Mouse (Mus musculus): Measurements from ENCODE around the gene Vav2.
A peak's percentile ranks its signal among the peaks of the same experiment; 100 is the strongest.

The Vav2 gene

DNA sequence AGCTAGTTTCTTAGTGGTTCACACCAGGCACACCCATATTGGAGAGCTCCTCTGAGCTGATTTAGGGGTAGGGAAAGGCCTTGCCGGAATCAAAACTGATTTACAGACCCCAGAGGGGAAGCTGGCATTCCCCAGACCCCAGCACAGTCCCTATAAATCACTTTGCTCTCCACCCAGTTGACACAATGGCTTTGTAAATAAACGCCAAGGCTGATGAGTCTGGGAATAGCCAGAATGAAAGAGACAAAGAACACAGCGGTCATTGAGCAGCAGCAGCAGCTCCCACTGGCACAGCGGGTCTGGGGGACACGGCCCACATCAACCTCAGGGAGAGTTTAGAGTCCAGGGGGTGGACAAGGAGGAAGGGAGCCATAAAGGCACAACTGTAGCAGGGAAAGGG lies 65.0 kb downstream of the Vav2 start:
- no peak for DNase-seq

DNA sequence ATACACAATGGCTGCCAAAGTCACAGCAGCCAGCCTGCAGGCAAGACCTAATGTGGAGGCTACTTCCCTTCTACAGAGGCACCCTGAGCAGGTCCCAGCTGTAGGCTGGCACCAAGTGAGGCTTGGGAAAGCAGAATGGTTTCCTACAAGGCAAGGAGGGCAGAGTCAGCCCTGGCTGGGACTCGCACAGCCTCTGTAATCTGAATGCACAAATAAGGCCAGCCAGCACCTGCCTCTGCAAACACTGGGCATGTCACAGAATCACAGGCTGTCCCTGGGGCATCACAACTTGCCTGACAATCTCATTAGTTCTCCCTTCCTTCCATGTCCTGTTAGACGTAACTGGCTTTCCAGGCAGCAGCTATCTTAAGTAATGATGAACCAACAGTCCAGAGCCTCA lies 68.4 kb downstream of the Vav2 start:
- no peak for DNase-seq

DNA sequence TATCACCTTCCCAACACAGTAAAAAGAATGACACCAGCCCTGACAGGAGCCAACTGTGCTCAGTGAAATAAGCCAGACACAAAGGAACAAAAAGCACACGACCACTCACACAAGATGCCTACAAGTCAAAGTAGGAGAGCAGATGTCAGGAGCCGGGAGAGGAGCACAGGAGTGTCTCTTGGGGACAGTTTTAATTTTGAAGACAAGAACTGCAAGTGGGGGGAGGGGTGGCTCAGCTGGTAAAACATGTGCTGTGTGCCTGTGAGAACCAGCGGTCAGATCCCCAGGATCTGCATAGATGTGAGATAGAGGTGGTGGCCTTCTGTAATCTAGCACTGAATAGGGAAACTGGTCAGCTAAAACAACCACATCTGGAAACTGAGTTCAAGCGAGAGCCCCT lies 71.1 kb downstream of the Vav2 start:
- no peak for DNase-seq

DNA sequence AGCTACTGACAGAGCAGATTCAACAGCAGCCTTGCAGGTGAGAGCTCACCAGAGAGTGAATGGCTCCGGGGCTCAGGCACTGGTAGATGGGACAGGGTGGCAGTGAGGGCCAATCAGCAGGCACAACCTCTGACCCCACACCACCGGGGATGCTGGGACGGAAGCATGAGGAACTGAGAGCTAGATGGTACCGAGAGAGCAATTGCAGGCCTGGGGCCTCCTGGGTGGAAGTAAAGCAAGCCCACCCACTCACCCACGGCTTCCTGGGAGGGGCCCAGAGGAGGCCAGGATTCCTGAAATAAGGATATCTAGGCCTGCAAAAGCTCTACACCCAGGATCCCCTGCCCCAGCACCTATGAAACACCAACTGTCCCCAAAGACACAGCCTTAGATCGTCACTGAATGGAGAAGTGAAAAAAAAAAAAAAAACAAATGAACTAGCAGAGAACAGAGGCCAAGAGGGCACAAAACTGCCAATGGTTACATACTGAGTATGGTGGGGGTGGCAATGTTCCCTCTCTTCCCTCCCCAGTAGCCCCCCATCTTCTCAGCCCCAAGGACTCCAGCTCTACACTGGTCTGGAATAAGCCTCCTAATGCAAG lies 72.1 kb downstream of the Vav2 start:
- DNase-seq, result no peak

DNA sequence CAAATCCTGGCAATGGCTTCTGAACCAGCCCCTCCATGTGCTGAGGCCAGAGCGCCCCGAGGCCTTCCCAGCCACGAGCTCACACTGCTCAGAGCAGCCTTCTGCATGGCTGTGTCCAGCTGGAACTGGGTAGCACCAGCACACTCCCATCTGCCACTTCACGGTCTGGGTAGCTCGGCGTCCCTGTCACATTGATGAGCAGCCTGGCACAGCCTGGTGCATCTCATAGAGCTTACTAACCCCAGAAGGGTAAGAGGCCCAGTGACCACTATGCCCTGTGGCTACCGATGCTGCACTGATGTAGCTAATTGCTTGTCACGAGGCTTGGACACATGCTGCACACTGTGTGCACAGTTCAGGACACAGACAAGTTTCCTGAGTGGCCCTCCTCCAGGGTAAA lies 74.1 kb downstream of the Vav2 start:
- no peak for DNase-seq

DNA sequence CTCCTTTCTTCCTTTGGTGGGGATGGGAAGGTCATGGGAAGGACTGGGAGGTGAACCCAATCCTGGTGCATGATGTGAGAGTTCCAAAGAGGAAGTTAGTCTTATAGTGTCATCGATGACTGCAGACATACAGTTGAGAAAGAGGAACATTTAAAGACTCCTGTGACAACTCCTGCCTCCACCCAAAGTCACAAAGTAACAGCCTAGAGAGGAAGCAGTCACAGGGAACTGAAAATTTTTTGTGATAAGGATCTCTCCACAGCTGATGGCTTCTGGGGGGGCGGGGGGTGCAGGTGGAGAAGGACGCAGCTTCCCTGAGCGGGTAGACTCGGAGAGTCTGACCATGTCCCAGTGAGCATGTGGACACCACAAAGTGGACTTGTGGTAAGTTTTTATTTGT lies 76.5 kb downstream of the Vav2 start:
- no peak for DNase-seq

DNA sequence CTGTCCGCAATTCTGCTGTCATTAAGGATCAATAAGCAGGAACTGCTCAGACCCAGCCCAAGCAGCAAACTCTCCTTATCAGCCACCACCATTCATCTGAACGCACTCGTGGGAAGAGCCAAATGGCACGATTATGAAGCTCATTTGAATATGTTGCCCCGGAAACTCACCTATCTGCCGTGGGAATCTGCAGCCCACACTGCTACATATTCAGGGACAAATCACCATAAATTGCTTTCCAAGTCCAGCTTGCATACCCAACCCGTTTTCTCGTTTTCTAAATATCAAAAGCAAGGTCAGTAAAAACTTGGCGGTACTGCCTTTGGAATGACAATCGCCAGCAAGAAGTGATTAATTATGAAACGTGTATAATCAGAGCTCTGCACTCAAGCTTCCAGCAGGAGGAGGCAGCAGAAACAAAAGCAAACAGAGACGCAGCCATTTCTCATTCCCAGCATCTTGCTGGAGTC lies 82.8 kb downstream of the Vav2 start:
- no peak for DNase-seq

DNA sequence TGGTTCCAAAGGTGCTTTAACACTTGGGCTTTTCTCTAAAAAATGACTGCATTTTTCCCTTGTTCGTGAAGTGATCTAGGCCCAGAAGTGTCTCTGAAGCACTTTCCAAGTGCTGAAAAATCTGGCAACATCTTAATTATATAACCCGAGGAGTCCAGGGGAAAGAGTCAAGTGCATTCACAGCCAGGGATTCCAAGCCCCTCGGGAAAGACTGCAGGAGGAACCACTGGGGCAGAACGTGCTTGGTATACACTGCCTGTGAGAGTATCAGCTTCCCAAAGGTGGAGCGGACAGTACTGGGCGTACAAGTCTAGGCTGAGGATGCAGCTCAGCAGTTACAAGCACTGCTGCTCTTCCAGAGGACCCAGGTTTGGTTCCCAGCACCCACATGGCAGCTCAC lies 86.2 kb downstream of the Vav2 start:
- no peak for DNase-seq

DNA sequence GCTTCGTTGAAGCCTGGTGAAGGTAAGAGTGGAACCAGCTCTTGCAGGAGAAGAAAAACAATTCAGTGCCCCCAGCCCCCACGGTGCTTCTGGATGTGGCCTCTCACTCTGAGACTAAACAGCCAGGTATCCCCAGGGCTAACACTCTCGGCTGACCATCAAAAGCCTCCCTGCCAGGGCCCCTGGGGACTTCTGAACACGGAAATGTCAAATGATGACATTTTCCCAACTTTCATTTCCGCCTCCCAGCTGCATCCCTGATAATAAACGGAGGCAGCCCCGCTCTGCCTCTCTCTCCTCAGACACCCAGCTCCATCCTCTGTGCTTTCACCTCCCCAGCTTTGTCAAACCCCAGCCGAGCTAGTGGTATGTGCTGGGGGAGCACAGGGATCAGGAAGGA lies 87.8 kb downstream of the Vav2 start:
- no peak for DNase-seq

DNA sequence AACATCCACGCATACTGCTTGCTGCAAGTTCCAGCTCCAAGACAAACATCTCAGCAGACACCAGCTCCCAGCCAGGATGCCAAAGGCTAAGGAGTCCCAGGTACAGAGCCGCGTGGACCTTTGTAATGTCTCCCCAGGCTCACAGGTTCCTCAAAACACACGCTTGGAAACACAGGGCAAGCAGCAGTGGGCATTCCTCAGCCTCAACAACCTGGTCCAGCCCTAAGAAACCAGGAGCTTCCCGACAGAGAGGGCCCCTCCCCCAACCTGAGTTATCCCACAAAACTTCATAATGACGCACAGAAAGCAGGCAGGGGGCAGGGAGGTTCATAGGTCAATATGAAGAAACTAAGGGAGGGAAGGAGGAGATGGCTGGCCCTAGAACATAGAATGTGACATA lies 89.6 kb downstream of the Vav2 start:
- no peak for DNase-seq

DNA sequence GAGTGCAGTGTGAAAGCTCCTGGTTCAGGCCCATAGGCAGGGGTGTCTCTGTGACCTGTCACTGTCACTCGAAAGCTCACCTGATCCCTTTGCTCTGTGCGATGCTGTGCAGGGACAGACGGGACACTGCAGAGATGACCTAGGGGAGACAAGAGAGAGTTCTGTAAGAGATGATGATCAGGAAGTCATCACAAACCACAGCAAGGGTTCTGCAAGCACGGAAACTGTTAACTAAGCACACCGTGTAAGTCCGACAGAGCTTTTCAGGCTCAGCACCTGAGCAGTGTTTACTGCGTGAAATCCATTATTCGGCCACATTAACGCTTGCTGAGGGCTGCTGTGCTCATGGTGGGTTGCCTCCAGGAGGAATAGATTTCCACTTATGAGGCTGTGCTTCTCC lies 90.2 kb downstream of the Vav2 start:
- no peak for DNase-seq

DNA sequence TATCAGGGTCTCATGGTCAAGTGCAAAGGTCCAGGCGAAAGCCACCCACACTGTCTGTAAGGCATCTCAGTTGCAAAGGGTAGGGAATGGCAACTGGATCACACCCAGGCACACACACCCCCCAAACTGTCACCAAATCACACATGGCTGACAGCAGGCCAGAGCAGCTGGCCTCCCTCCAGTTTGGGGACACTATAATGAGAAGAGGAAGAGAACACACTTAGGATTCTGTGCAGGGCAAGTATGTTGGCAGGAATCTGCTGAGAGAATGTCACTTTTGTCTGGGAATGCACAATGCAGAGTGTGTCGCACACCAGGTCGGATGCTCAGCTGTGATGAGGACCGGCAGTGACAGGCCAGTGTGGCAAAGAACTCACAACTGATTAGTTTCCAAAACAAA lies 92.0 kb downstream of the Vav2 start:
- peak; percentile 65 for DNase-seq

DNA sequence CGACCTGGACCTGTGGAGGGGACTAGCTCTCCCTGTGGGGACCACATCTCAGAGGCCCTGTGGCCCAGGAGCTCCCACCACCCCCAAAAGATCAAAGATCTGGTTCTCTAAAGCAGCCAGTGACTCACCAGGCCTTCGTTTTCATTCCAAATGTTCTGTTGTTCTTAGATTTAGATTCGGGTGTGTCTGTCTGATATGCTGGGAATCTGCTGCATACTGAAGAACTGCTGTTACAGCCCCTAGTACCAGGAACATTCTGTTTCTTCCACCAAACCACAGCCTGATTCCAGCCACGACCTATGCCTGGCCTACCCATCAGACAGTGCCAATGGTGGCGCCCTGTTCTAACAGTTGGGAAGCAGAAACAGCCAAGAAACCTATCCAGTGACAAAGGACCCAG lies 95.3 kb downstream of the Vav2 start:
- DNase-seq, result no peak

DNA sequence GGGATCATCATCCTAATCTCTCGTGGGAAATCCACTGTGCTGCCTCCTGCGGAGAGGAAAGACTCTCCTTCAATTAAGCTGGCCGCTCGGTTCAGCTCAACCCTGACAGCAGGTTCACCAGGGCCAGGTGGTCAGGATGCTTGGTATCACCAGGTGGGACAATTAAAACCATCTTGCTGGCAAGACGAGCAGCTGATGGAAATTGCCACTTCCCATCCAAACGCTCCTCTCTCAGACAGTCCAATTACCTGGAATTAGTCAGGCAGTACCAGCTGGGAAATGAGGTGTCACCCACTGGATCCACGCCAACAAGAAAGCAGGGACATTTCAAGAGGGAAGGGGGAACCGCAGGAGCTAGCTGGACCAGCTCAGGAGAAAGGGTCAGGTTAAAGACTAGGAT lies 96.4 kb downstream of the Vav2 start:
- DNase-seq, result no peak

DNA sequence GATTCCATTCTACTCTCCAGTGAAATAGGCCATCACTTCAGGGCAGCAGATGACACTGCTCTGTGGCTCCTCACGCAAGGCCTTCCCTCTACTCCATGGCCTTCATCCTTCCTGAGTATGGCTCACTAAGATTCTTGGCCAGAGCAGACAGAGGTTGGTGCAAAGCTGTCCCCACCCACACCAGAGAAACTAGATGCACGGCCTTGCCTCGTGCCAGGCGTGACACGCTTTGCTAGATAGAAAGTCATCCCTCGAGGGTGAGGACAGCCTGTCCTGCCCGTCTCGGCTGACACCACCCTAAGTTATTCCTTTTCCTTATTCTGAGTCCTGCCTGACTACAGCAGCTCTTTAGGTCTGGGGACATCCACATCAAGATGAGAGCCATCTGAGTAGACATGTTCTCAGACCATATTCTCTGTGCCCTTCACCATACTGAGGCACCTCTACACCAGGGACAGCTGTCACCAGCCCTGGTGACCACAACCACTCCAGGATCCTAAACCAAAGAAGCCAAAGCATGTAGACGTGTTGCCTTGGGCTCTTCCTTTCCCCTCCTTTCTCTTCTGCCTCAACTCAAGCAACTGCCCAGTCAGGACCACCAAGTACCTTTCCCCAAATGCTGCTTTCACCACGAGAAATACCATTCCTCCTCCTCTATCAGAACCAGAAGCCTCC lies 97.3 kb downstream of the Vav2 start:
- DNase-seq, result no peak

DNA sequence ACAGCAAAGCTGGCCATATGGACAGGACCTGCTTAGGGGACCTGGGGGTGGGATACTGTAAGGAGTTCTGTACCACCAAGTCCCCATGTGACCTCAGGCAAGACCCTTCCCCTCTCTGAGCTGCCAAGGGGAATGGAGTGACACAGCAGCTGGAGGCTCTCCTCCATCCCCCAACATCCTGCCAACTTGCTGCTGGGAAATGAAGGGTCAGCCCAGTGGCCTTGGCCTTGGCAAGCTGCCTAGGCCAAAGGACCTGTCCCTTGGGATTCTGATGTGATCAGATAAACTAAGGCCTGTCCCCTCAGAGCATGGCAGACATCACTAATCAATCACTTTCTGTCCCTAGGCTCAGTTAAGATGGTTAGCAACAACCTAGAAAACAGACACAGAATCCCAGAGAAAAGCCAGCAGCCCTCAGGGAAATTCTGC lies 98.2 kb downstream of the Vav2 start:
- no peak for DNase-seq

DNA sequence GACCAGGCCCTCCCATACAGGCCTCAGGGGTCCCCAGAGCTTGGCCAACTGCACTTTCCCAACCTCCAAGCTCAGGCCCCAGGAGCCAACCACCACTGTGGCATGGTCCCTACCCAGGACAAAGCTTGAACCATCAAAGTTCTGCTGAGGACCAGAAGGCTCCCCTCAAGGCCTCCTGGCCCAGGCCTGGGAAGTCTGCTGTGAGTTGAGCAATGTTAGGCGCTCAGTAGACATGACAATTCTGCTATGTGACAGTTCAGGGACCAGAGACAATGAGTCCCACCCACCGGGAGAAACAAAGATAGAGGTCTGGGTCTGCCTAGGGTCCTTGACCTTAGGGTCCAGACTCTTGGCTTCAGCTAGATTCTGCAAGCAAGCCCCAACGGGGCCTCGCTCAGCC lies 98.9 kb downstream of the Vav2 start:
- DNase-seq, result no peak

DNA sequence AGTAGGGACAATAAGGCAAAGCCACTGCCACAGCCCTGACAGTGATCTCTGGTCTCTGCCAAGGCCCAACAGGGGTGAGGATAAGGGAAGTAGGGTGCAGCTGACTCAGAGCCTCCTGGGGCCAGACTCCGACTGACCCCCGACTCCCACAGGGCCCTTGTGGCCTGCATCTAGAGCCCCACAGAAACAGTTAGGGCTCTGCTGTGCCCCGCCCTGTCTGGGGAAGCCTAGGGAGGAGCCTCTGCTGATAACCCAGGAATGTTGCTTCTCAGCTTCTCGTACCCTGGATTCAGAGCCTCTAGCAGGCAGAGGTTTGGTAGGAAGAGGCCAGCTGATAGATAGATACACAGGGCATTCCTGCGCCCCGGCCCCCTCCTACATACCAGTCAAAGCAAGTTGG lies 99.8 kb downstream of the Vav2 start:
- no peak for DNase-seq

DNA sequence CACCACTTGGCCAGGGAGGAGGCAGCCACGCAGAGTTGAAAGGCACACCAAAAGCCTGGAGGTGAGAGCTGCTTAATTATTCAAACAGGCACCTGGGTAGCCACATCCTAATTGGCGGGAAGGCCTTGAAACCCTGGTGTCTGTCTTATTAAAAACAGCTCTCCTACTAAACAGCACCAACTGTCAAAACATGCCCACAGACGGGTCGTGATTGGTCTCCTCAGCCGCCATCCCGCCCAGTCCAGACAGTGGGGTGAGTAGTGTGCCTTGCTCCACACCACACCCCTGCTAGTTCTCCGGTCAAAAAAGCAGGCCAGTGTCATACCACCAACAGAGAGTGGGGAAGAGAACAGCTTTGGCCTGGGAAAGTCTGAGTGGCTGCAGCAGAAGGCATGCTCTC lies 100.5 kb downstream of the Vav2 start:
- no peak for DNase-seq

DNA sequence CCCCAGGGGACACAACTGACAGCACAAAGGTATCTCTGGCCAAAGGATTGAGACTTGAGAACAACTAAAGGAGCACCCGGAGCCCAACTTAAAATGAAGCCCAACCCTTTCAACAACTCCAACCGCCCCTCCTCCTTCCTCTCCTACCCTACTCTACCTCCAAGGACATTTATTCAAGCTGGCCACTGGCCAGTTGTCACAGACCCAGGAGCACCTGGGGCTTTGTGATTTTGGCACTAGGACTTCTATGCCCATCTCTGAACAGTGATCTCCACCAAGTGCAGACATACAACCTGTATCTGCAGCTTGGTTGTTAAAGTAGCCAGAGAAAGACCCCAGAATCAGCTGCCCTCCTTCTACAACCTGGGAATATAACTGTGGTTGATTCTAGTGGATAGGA lies 102.1 kb downstream of the Vav2 start:
- no peak for DNase-seq

DNA sequence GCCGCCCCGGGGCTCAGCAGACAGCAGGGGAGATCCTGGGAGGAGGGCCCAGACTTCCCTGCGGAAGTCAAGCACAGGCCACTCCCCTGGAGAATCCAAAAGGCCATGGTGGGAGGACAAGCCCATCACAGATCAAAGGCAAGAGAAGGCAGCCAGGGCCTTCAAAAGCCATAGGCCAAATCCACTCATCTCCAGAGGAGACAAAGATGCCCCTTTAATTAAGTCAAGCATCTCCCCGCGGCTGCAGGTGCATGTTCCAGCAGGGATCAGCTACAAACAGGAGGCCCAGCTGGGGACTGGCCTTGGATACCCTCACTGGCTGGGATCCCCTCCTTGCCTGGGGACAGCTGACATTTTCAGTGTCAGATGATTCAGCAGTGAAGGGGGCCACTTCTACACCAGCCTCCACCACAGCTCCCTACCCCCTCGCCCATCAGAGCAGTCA lies 105.4 kb downstream of the Vav2 start:
- no peak for DNase-seq

DNA sequence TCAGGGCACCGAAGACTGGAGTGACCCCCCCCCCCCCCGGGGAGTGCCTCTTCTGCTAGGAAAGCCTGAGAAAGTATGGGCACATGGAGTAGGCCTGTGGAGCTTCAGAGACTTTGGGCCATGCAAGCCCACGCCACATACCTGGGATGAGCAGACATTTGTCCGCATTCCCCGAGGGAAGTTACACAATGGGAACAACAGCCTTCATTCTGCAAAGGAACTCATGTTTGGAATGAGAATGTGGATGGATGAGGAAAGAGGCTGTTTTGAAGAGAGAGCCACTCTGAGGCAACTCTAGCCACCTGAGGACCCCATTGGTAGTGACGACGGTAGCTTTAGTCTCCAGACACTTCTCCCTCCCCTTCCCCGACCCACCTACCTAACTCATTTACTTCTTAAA lies 106.0 kb downstream of the Vav2 start:
- DNase-seq, result no peak

DNA sequence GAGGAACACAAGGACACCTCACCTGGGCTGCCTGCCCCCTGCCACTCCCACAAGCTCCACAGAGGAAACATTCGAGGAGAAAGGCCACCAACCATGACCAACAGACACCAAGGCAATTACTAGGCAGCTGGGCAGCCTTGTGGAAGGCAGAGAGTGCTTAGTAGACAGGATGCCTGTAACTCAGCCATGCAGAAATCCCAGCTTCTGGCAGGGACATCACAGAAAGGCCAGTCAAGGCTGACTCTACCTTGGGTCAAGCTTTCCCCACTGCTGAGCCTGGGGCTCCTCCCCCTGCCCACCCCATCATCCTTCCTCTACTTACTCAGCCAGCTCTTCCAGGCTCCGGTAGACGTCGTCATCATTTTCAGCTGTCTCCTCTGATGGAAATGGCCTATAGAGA lies 108.2 kb downstream of the Vav2 start:
- DNase-seq, result no peak

DNA sequence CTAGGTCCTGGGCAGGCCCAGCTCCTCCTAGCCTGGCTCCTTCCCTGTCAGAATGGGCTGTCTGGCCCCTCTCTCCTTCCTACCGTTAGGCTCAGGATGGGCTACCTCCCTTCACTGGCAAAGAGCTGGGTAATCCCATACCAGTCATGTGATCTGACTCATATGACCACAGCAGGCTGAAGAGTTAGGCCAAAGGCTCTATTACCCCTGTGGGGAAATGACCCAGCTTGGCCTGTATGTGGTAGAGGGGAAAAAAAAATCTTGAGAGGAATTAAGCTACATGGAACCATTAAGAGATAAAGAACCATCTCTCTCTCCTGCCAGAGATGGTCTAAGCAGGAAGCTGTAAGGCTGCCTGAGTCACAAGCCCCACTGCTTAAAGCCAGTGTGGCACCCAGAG lies 108.6 kb downstream of the Vav2 start:
- no peak for DNase-seq

DNA sequence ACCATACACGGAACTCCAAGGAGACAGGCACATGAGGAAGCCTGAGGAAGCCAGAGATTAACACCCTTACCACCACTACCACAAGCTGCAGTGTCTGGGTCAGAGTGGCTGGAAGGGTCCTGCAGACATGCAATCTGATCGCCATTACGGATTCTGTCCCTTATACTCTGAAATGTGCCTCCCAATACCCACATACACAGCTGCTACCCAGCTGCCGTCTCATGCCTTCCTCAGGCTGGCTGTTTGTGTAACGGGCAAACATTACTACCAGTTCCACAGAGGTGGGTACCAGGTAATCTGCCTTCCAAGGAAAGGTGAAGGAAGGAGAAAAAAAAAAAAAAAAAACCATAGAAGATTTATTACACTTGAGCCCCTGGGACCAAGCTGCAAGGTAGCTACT lies 110.7 kb downstream of the Vav2 start:
- no peak for DNase-seq
